Mouse (Mus musculus) embryonic fibroblast, embryonic 13.5 days (primary cell): ENCODE measurements around the gene Pkdcc. TPM values are rescaled to one million over a fixed set of nuclear protein-coding genes. Genes with fewer than 3 reads are reported as not detected.
A peak's percentile ranks its signal among the peaks of the same experiment; 100 is the strongest.

Source experiments
- H3K27ac ChIP-seq: 2 replicates; pipeline ENCODE4 v1.5.1; 2012; ENCODE audit warnings: low read length, control low read depth, inconsistent platforms; ENCODE audit not compliant: insufficient read depth
- H3K4me1 ChIP-seq: 2 replicates; pipeline ENCODE4 v1.6.1; 2011; ENCODE audit warnings: low read length; ENCODE audit not compliant: control insufficient read depth, insufficient read depth
- H3K4me3 ChIP-seq: 2 replicates; pipeline ENCODE4 v1.5.1; 2011; ENCODE audit warnings: mild to moderate bottlenecking, control low read depth, low read length; ENCODE audit not compliant: insufficient read depth
- CTCF ChIP-seq: IDR thresholded peaks from 2 replicates; pipeline ENCODE4 v1.5.1; 2011; ENCODE audit warnings: mild to moderate bottlenecking, control low read depth, low read length, moderate library complexity, borderline replicate concordance; ENCODE audit not compliant: insufficient read depth
- POLR2A ChIP-seq: IDR thresholded peaks from 2 replicates; pipeline ENCODE4 v1.6.1; 2011; ENCODE audit warnings: low read depth, mild to moderate bottlenecking, control low read depth, low read length, moderate library complexity
- polyA plus RNA-seq: library from polyadenylated mRNA; stranded (reverse); fragments of >200 nt; gene quantifications from 2 replicates; pipeline ENCODE4 v1.2.4, GENCODE M21; 2011; ENCODE audit warnings: low read depth; ENCODE audit not compliant: missing spikeins, insufficient read length

Pkdcc gene
- polyA plus RNA-seq, 1 experiment: 32.0 TPM

DNA sequence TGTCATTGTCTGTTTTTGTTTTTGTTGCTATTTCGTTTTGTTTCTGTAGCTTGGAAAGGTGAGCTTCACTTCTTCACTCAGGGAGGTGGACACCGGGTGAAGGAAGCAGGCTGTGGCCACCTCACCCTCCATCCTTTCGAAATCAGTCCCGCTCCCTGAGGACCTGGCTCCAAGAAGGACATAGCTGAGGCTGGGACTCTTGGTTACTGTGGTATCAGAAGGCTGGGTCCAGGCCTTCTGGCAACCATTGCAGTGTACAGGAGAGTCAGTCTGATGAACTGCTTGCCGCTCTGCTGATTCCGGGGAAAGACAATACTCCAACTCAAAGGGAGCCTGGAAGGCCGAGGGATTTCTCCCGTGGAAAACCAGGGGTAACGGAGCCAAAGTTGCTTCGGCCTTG lies 3.9 kb upstream of the Pkdcc start:
- no peak overlapping the region for H3K4me3 ChIP-seq
- TF ChIP-seq CTCF: no peak
- no peak for TF ChIP-seq POLR2A
- H3K4me1 ChIP-seq: no peaks in the 10 kb centered on the region
- no peak overlapping the region for H3K27ac ChIP-seq

DNA sequence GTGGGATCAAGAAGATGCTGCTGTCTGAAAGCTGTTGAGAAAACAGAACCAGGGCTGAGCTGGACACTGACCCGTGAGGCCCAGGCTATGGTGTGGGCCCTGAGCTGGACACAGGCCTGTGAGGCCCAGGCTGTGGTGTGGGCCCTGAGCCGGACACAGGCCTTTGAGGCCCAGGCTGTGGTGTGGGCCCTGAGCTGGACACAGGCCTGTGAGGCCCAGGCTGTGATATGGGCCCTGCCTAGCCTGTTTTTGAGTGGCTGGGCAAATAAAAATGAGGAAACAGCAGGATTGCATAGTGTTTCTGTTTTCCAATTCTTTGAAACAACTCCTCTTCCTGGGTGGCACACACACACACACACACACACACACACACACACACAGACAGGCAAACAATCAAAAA lies 2.7 kb upstream of the Pkdcc start:
- TF ChIP-seq POLR2A: no peak
- TF ChIP-seq CTCF: no peak
- H3K27ac ChIP-seq: no peak overlapping the region
- no peak overlapping the region for H3K4me3 ChIP-seq
- H3K4me1 ChIP-seq: no peaks in the 10 kb centered on the region

DNA sequence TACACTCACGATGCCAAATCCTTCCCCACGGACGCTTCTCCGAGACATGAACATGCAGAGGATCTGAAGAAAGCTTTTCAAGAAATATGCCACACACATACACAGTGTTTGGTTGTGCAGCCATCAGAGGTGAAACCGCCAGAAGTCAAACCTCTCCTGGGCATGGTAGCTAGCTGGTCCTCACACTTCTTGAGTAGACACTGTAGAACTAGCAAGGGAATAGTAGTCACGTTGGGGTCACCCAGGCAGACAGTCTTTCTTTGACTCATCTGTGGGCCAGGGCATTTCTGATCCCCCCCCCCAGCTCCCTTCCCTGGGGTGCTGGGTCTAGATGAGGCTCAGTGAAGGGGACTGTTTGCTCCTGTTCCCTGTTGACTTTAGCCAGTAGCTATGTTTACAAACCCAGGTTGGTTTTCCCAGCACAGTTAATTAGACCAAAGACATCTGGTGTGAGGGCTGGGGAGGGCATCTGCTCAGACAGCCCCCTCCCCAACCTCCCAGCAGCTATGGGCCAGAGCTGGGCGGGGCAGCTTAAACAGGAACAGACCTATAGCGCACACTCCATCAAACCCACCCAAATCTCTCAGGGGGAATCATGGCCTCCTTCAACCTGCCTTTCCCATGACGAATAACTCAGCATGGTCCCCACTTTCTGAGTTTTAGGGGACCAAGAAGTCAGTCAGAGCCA lies 1.7 kb upstream of the Pkdcc start:
- Histone ChIP-seq H3K4me1 (no peaks in the 10 kb centered on the region), H3K27ac (no peak overlapping the region), H3K4me3 (no peak overlapping the region)
- no peak for TF ChIP-seq CTCF
- TF ChIP-seq POLR2A: no peak

DNA sequence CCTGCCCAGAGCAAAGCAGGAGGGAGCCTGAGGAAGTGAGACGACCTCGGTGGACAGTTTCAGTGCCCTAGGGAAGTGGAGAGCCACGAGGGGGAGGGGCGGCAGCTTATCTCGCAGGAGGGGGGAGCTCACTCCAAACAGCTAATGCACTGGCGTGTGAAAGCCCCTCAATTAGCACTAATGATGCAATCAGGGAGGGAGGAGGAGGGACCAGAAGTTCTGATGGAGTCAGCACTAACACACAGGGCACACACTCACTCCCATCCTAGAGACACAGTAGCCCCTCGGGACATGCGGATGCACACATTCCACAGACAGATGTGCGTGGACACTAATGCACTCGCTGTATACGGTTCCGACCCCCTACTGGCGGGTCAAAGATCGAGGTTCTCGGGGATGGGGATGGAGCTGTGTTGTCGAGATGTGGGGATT lies 915 bp upstream of the Pkdcc start:
- H3K4me1 ChIP-seq: 0 out of 2 replicates have a peak, but pooled peaks cover 4% of the 10 kb centered on the region
- no peak overlapping the region for H3K27ac ChIP-seq
- TF ChIP-seq CTCF: no peak
- TF ChIP-seq POLR2A: peak; percentile 36; the same call in 1 of the 2 replicates
- peak overlapping the region; percentile 58 for H3K4me3 ChIP-seq

DNA sequence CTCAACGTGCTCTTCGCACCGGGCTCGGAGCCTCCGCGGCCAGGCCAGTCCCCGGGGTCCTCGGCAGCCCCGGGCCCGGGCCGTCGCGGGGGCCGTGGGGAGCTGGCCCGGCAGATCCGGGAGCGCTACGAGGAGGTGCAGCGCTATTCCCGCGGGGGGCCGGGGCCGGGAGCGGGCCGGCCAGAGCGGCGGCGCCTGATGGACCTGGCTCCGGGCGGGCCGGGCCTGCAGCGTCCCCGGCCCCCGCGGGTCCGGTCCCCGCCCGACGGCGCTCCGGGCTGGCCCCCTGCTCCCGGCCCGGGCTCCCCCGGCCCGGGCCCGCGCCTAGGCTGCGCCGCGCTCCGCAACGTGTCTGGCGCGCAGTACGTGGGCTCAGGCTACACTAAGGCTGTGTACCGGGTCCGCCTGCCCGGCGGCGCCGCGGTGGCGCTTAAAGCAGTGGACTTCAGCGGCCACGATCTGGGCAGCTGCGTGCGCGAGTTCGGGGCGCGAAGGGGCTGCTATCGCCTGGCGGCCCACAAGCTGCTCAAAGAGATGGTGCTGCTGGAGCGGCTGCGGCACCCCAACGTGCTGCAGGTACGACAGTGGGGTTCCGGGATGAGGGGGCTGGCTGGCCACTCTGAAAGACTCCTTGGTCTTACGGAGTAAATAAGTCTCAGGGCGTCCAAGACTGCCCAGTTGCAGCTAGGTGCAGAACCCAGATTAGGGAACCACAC lies 595 bp downstream of the Pkdcc start:
- no peak overlapping the region for H3K27ac ChIP-seq
- TF ChIP-seq POLR2A: no peak
- TF ChIP-seq CTCF: no peak
- 0 out of 2 replicates have a peak, but pooled peaks cover 4% of the 10 kb centered on the region for H3K4me1 ChIP-seq
- H3K4me3 ChIP-seq: peak overlapping the region; percentile 59

DNA sequence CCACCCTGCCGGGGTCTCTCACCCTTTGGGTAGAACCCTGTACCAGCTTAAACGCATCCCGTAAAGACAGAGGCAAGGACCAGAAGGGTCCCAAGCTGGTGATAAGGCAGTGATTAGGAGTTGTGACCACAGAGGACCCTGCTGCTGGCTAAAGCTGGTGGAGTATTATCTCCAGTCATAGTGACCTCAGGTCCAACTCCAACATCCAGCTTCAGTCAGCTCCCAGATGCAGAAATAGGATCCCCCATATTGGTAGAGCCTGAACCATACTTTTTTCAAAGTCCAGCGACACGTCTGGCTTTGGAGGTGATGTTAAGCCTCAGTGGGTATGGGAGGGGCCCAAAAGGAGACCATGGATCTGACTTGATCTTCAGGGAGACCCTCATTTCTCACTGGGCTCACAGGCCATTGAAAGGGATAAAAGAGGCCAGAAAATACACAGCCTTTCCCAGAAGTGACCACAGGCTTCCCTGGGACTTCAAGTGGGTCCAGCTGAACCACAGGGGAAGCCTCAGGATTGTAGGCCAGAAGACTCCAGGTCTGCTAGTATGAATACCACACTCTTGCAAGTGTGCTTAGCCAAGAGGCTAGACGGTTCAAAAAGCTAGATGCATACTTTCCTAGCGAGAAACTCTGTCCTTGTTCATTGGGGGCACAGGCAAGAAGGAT lies 1.3 kb downstream of the Pkdcc start:
- peak overlapping the region; percentile 59 for H3K4me3 ChIP-seq
- TF ChIP-seq POLR2A: no peak
- TF ChIP-seq CTCF: no peak
- 0 out of 2 replicates have a peak, but pooled peaks cover 4% of the 10 kb centered on the region for H3K4me1 ChIP-seq
- no peak overlapping the region for H3K27ac ChIP-seq

DNA sequence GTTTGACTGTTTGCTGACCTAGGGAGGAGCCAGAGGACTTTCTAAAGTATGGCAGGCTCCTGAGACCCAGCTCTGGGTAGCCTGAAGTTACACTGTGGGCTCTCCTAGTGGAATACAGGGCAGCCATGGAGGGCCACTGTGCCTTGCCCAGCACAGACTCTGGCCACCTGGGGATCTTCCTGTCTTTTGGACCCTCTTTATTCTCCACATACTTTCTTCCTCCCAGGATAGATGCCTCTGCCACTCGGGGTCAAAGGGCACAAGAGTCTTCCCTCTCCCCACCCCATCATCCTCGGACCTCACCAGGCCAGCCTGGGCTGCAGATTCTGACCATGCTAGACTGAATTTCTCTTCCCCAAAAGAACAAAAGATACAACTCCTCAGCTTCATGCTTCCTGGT lies 3.1 kb downstream of the Pkdcc start:
- H3K4me1 ChIP-seq: 0 out of 2 replicates have a peak, but pooled peaks cover 4% of the 10 kb centered on the region
- no peak overlapping the region for H3K27ac ChIP-seq
- TF ChIP-seq CTCF: no peak
- TF ChIP-seq POLR2A: no peak
- peak overlapping the region; percentile 2; the same call in 1 of the 2 replicates for H3K4me3 ChIP-seq

DNA sequence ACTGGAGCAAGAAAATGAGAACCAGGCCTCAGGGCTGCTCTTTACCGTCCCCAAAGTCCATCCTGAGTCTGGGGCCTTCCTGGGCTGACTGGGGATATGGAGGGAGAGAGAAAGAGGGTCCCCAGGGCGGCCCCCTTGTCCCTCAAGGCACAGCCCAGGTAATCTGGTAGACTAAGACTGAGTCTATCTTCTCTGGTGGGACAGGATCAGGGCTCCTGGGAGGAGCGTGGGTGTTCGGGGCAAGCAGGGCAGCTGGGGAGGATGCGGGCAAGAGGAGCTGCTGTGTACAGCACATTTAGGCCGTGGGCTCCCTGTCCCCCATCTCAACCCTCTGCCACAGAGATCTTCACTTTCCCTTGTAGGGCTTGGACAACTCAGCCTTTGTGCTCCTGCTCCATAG lies 3.6 kb downstream of the Pkdcc start:
- Histone ChIP-seq H3K4me1 (0 out of 2 replicates have a peak, but pooled peaks cover 4% of the 10 kb centered on the region), H3K27ac (no peak overlapping the region), H3K4me3 (no peak overlapping the region)
- TF ChIP-seq POLR2A (no peak), CTCF (no peak)

DNA sequence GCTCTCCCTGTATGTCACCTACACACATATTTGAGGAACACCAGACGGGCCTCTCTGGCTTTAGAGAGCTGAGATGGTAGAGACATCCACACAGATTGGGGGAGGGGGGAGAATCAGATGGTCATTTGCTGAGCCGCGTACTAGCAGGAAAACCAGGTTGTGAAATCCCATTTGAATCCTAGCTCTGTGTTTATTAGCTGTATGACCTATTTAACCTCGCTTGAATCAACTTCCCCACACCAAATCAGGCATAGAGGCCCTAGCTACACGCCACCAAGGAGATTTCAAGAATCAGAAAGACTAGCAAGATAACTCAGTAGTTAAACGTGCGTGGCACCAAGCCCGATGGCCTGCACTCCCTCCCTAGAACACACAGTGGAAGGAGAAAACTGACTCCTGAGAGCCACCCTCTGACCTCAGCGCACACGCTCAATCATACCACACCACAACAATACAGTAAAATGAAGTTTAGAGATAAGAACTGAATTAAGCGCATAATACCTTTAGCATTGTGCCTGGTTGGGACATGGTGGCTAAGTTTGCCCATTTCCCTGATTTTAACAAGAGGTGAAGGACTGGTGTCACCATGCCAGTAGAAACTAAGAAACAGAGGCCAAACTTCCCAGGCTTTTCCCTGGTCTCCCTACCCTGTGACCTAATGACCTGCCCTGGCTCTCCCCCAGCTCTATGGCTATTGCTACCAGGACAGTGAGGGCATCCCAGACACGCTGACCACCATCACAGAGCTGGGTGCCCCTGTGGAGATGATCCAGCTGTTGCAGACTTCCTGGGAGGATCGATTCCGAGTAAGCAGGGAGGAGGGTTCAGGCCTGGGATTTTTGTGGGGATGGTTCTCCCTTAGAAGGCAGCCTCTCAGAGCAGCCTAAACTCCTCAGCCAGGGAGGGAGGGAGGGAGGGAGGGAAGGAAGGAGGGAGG lies 4.5 kb downstream of the Pkdcc start:
- Histone ChIP-seq H3K27ac (no peak overlapping the region), H3K4me1 (0 out of 2 replicates have a peak, but pooled peaks cover 4% of the 10 kb centered on the region), H3K4me3 (no peak overlapping the region)
- TF ChIP-seq POLR2A (no peak), CTCF (no peak)
